Mouse (Mus musculus): ENCODE measurements around the gene Gnptab.

Gnptab gene

DNA sequence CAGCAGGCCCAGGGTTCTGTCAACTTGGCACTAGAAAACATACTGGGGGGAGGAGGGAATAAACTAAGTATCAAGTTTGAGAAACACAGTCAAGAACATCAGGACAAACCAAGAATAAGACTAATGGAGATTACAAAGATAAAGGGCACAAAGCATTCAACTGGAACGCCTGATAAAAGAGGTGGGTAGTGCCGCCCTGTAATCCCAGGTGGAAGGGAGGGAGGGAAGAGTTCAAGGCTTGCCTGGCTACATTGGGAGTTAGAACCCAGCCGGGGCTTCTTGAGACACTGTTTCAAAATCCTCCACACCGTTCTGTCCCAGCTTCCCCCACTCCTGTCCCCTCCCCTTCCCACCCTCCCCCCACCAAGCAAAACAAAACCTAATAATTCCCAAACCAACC lies 1.3 kb upstream of the Gnptab start:
- no peak for DNase-seq (ENCODE audit: low read depth, low spot score)

DNA sequence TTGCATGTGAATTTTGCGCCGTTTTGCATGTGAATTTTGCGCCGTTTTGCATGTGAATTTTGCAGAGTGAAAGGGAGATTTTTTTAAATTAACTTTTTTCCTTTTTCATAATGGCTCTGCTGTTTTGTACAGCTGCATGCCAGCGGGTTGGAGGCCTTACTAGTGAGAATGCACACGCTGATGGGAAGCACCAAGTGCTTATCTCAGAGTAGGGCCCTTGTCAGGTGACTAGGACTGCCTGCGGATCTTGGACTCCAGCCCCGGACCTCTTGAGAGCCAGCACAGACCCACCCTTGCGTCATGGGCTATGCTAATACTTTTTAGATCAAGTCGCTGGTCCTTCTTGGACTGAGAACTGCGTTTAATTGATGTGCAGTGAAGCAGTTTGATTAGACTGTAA lies 1.1 kb downstream of the Gnptab start:
- no peak for DNase-seq (ENCODE audit: low read depth, low spot score)

DNA sequence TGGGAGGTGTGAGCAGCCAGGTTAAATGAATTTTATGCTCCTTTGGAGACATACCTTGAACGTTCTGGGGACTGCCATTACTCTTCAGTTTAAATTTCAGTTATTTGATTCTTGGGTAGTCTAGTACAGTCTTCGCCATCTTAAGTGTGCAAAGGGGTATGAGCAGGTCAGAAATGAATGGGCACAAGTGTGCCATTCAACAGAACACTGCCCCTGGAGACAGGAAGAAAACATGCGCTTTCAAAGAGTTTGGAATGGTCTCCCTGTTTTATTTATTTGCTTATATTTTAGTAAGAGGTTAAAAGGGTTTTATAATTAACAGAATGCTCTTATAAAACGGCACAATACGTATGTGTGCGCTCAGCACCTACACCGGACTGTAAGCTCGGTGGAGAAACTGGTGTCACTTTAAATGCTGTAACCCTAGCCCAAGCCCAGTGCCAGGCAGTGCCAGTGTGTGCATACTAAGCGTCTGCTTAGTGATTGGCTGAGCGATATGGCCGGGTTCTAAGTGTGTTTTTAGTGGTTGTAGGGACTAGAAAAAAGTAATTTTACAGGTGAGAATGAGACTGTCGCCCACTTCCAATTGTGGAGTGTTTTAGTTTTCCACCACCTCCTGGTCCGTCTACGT lies 1.6 kb downstream of the Gnptab start:
- DNase-seq (ENCODE audit: low read depth, low spot score), result peak; percentile 66

DNA sequence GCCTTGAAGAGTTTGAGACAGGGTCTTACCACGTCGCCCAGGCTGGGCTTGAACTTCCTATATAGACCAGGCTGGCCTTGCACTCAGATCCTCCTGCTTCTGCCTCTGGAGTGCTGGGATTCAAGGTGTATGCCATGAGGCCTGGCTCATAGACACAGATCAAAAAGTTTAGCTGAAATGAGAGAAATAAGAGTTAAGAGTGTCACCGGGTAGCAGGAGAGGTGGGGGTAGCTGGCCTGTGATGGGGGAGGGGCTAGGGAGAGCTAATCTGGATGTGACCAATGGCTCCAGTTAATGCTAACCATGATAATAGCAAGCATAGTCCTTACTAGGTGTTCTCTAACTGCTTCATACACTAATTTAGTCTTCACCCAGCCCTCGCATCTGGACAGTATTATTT lies 2.4 kb downstream of the Gnptab start:
- DNase-seq (ENCODE audit: low read depth, low spot score), result no peak

DNA sequence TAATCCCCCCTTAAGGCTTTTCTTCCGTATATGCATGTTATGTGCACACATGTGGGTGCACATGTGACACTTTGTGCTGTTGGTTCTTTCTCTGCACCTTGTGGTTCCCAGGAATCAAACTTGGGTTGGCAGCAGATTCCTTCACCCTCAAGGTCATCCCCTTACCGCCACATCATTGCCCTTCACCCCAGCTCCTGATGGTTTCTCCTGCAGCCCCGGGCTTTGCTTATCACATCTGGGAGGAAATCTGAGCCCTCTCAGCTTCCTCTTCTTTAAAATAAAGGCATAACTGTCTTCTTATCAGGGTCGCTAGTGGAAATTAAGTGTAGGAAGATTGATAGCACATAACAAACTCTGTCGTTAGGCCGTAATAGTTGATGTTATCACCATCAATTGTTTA lies 3.1 kb downstream of the Gnptab start:
- DNase-seq (ENCODE audit: low read depth, low spot score), result no peak

DNA sequence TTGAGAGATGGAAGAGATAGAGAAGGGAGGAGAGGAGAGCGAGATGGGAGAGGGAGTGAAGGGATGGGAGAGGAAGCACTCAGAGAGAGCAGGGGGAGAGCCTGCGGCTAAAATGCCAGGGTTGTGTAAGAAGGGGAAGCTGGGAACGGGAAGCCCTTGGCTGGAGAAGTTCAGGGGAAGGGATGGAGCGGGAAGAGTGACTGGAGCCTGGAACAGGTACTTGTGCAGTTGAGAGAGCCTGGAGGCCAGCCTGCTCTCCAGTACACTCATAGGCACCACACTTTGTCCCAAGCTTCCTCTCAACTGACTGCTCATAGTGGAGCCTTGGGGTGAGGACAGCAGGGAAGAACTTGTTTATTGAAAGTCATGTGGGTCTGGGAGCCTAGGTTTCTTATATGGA lies 4.5 kb downstream of the Gnptab start:
- no peak for DNase-seq (ENCODE audit: low read depth, low spot score)

DNA sequence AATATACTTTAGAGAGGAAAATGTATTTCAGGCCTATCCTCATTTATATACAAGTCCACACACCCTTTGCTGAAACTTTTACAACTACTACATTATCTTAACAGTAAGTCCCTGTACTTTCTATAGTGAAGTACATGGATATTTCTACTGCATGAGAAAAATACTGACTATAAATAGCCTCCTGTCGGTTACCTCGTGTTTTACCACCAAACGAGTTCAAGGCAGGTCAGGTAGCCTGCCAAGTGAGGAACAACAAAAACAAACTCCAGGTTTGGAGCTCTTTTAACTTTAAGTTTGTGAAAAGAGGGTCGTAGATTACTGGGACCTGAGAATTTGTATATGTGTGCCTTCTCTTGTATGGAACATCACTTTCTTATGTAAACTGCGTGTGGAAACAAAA lies 5.1 kb downstream of the Gnptab start:
- DNase-seq (ENCODE audit: low read depth, low spot score), result no peak

DNA sequence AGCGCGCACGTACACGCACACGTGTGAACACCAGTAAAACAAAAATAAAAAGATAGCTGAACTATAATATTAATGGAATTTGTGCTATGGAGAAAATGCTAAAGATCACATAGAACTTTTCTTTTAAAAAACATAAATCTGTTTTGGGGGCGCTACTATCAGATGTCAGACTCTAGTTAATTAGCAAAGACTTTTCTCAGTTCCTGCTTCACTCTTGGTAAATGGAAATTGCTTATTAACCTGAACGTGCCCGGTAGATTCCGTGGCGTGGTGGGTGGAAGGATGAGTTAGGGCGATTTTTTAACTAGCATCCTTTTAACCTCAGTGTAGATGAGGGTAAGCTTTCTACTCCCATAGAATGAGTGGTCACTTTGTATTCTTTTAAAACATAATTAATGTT lies 6.4 kb downstream of the Gnptab start:
- DNase-seq (ENCODE audit: low read depth, low spot score), result no peak

DNA sequence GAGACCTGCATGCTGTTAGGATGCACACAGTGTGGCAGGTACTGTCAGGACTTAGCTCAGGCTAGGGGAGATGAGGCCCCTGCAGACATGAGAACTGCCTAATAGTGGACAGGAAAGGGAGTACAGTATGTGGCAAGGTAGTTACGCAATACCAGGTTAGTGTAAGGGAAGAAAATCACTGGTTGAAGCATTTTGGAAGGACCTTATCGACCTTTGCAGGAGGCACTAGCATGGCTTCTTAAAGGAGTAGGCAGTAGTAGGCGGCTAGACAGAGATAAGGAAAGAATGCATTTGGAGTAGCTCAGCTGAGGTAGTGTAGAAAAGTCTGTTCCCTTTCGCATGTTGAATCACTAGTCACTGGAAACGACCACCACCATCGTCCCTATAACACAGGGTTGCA lies 6.8 kb downstream of the Gnptab start:
- no peak for DNase-seq (ENCODE audit: low read depth, low spot score)

DNA sequence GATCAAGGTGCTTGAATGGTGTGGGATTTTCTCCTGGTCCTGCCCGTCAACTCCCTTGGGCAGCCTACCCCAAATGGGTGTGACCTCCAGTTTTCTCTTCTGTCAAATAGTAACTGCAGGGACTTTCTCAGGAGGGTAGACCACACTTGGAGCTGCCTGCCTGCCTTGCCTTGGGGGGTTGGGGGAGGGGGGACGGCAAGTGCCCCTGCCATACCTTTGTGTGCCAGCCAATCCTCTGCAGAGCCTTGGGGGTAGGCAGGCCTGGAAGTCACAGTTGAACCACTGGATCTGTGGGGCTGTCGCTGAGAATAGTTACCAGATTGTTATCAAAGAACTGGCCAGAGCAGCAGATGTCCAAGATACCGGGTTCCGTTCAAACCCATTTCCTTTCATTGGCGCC lies 7.3 kb downstream of the Gnptab start:
- no peak for DNase-seq (ENCODE audit: low read depth, low spot score)

DNA sequence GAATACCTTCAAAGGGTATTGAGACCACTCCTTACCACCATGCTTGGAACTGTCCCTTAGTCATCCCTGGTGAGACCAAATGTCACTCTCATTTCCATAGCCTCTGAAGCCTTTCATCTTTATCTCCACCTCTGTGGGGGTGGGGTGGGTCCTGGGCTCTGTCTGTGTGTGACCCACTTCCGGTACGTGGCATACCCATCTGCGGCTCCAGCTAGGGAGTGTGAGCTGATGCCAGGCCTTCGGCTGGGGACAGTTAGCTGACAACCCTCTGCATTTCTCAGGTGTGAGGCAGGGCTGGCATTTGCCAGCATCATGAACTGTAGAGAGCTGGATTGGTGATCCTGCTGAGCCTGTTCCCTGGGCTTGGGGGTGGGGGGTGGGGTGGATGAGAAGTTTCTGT lies 10.6 kb downstream of the Gnptab start:
- no peak for DNase-seq (ENCODE audit: low read depth, low spot score)

DNA sequence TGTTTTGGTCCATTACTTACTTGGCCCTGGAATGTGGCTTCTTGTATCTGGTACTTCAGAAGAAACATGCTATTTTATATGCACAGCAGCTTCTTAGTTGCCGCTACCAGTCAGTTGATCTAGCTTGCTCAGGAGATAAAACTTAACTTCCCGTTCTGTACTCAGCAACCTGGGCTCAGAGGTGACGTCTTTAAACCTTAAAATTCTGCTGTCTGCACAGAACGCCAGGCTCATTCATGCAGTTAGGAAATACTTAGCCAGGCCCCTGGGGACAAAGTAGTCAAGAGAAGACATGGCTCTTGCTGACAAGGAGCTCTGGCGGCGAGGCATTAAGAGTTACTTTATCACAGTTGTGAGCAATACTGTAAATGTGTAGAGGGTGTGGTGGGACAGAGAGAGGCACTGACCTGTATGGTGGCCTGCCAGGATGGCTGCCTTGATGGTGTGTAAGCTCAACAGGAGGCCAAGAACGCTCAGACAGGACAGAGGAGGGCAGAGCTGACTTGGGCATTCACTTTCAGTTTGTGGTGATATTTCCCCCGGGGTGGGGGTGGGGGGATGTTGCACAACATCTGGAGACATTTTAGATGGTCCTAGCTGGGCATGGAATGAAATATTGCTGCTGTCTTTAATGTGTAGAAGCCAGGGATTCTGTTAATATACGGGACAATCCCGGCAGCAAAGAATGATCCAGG lies 11.3 kb downstream of the Gnptab start:
- DNase-seq (ENCODE audit: low read depth, low spot score), result no peak

DNA sequence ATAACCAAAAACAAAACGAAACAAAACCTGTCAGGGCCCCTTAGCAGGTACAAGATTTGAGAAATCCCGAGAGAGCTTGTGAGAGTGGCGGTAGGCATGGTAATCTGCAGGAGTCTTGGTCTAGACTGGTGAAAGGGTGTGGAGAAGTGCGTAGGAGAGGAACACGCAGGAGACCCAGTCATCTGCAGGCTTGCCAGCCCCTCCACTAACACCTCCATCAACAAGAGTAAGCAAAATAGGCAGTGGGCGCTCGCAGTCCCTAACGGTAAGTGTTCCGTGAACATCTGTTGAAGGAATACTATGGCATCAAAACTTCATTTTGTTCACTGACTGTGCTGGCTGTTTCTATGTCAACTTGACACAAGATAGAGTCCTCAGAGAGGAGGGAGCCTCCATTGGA lies 12.6 kb downstream of the Gnptab start:
- DNase-seq (ENCODE audit: low read depth, low spot score), result no peak

DNA sequence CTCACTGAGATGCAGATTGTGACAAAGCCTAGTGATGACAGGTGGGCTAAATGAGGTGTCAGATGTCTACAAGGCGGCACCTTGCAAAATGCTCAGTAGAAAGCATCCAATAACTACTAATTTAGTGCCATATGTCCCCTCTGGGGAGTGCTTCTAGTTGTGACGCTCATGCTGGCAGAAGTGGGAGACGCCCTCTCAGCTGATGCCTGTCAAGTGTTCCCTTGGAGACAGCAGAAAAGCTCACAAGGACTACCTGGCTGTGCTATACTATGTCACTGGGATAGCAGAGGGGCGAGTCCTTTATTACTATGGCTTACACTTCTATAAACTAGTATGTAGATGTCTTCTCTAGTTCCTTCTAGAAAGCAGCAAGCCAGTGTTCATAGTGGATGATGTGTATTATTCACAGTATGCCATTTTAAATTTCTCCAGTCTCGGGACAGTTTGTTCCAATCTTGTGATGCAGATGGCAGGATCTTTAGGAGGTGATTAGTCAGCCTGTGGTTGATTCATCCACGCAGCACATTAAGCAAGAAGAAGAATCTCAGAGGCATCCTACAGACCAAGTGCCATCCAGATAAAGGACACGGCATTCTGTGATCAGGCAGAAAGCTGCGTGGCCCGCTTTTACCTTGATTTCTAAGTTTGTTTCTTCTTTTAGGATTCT lies 13.4 kb downstream of the Gnptab start:
- DNase-seq (ENCODE audit: low read depth, low spot score), result no peak

DNA sequence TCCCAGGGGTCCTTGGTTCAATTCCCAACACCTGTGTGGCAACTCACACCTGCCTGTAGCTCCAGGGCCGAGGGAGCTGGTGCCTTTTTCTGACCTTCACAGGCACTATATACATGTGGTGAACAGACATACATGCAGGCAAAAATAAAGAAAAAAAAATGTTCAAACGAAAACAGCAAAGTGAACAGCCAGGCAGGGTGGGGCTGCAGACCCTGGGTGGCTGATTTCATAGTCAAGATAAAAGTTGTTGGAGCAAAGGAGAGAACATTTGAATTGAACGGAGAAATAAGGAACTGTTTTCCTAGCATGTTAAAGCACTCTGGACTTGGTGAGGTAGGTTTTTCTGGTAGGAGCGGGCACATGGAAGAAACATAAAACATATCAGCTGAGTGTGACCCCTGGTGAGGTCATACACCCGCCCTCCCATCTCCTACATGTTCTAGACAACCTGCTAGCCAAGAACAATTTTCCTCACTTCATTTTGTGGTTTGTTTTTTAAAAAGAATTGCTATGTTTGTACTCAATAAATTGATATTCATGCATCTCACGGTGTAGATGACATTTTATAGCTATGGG lies 19.8 kb downstream of the Gnptab start:
- DNase-seq (ENCODE audit: low read depth, low spot score), result no peak

DNA sequence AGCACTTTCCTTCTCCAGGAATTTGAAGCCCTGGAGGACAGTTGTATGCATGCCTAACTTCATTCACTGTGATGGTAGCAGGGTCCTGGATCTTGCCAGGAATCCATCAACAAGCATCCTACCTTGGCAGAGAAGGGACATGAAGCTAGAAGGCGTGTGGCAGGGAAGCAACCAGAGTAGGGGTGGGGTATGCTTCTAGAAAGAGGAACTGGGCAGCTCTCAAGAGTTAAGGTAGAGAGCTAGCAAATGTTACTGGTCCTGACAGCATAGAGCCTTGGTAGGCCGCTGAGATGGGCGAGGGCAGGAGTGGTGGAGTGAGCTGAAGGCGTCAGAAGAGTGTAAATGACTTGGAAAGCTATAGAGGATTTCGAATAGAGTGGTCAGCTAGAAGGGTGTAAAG lies 20.3 kb downstream of the Gnptab start:
- DNase-seq (ENCODE audit: low read depth, low spot score), result no peak

DNA sequence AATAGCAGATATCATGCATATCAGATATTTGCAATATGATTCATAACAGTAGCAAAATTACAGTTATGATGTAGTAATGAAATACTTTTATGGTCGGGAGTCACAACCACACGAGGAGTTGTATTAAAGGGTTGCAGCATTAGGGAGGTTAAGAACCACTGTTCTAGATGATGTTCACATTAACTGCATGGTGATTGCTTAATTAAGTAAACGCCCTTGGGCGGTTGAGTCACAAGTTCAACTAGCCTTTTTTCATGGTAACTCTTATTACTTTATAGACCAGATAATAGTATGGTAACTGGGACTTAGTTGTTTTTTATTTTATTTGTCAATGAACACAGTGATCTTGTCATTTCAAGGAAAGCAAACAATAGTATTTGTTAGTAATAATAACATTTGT lies 24.1 kb downstream of the Gnptab start:
- no peak for DNase-seq (ENCODE audit: low read depth, low spot score)

DNA sequence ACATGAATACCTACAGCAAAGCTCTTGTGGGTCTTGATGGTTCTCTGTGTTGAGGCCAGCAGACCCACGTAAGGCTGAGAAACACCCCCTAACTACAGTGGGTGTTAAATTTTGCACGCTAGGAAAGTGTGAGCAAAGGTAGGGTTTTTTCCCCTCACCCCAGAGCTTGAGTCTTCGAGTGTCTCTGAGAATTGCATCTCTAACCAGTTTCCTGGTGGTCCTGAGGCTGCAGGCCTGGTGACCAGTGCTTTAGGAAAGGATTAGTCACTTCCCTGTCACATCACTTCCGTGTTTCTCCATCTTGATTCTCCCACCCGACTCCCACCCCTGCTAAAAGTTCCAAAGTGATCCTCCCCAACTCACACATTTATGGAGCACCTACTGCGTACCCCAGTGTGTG lies 25.3 kb downstream of the Gnptab start:
- no peak for DNase-seq (ENCODE audit: low read depth, low spot score)

DNA sequence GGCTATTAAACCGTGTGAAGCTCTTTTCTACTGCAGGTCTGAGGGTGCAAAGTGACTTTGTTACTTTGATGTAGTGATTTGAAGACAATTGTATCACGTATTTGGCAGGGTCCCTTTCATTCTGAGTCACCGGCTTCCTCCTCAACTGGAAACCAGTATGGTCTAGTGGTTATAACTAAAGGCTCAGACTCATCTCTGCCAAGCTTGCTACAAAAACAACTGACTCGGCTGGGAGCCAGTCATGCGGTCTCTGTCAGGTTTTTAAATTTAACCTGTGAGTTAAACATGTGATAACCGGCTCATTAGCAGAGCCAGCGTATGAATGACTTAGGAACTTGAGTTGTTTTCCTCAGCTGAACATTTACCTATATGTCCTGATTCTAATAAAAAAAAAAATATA lies 26.9 kb downstream of the Gnptab start:
- DNase-seq (ENCODE audit: low read depth, low spot score), result peak; percentile 37

DNA sequence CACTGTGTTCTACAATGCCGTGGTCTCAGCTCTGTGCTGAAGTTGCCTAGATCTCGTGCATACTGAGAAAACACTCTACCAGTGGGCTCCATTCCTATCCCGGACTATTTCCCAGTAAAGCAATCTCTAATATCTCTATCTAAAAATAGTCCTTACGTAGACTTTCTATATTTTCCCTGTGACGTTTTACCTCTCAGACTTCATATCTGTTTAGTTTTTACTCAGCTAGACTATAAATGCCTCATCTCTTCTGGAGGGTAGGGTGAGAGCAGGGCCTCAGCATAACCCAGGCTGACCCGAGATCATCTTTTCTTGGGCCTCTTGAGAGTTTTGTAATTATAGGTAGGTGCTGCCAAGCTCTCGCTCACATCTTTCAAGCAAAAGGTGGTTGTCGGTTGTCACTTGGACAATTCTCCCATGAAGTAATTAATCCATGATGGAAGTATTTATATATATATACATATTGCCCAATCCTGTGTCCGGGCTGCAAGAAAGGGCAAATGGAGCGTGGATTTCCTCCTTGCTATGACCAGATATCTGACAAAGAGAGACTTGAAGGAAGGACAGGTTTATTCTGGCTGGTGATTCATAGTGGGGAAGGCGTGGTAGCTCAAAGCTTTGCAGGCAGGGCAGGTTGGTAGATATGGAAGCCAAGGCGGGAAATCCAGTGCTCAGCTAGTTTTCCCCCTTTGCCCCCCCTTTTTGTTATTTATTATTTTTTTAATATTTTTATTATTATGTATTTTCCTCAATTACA lies 29.1 kb downstream of the Gnptab start:
- no peak for DNase-seq (ENCODE audit: low read depth, low spot score)

DNA sequence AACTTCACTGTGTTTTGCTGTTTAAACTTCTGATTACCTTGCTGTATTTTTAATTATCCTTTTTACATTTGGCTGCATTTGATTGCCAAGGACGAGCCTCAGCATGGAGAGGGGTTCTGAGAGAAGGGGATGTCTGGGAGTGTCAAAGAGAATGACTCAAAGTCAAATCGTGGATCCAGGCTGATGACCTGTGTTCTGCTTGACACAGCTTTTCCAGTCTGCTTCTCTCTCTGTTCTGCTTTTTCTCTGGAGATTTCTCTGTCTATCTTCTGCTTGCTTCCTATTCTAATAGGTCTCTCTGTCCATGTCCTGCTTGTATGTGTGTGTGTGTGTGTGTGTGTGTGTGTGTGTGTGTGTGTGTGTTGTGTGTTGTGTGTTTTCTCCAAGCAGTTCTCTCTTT lies 30.8 kb downstream of the Gnptab start:
- DNase-seq (ENCODE audit: low read depth, low spot score), result no peak

DNA sequence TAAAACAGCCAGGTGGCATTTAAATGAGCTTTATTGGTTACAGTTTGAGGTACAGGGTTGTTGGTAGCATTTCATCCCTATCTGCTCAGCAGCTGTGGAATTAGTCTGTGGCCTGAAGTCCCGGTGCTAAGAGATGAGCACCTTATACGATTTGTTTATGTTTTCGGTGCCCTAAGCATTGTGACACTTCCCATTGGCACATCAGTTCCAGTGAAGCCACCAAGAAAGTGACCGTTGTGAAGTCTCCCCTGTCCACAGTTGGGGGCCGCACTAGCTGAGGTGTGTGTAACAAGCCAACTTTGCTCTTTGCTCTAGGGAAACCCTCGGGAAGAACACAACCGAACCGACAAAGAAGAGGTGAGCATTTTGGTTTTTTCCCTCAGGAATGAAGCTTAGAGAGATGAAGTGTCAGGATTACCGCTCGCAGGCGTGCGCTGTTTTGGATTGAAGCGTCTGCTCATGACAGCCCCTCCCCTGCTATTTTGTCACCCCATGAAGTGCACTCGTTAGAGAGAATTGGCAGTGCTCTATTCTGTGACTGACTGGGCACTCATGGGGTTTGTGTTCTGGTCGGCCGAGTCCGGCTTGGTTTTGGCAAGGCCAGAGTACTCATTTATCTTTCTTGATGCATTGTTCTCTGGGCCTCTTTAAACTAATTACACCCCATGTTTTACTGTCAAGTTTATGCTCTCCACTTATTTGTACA lies 33.5 kb downstream of the Gnptab start:
- DNase-seq (ENCODE audit: low read depth, low spot score), result no peak

Measured in skeletal muscle tissue, adult 2 months (tissue).